Mouse (Mus musculus) embryonic fibroblast, embryonic 13.5 days (primary cell): Measurements from ENCODE around the gene Adamts5. TPM values are rescaled to one million over a fixed set of nuclear protein-coding genes. Genes with fewer than 3 reads are reported as not detected.
A peak's percentile ranks its signal among the peaks of the same experiment; 100 is the strongest.

Experiments
- H3K27ac ChIP-seq: 2 replicates; pipeline ENCODE4 v1.5.1; 2012; ENCODE audit warnings: low read length, control low read depth, inconsistent platforms; ENCODE audit not compliant: insufficient read depth
- H3K4me1 ChIP-seq: 2 replicates; pipeline ENCODE4 v1.6.1; 2011; ENCODE audit warnings: low read length; ENCODE audit not compliant: control insufficient read depth, insufficient read depth
- H3K4me3 ChIP-seq: 2 replicates; pipeline ENCODE4 v1.5.1; 2011; ENCODE audit warnings: mild to moderate bottlenecking, control low read depth, low read length; ENCODE audit not compliant: insufficient read depth
- CTCF ChIP-seq: IDR thresholded peaks from 2 replicates; pipeline ENCODE4 v1.5.1; 2011; ENCODE audit warnings: mild to moderate bottlenecking, control low read depth, low read length, moderate library complexity, borderline replicate concordance; ENCODE audit not compliant: insufficient read depth
- POLR2A ChIP-seq: IDR thresholded peaks from 2 replicates; pipeline ENCODE4 v1.6.1; 2011; ENCODE audit warnings: low read depth, mild to moderate bottlenecking, control low read depth, low read length, moderate library complexity
- polyA plus RNA-seq: library from polyadenylated mRNA; stranded (reverse); fragments of >200 nt; gene quantifications from 2 replicates; pipeline ENCODE4 v1.2.4, GENCODE M21; 2011; ENCODE audit warnings: low read depth; ENCODE audit not compliant: missing spikeins, insufficient read length

Adamts5 gene
- polyA plus RNA-seq, 1 experiment: 27.7 TPM

- no peak overlapping the region for H3K4me3 ChIP-seq
- TF ChIP-seq CTCF (no peak), POLR2A (no peak)
- no peaks in the 10 kb centered on the region for H3K4me1 ChIP-seq
- no peak overlapping the region for H3K27ac ChIP-seq
Measured at GRCm38 (mm10) chr16:85854505-85854904, 47.1 kb downstream of the Adamts5 start.

GRCm38 (mm10) chr16:85827066-85827465 lies 74.6 kb downstream of the Adamts5 start:
- H3K27ac ChIP-seq: no peak overlapping the region
- no peak overlapping the region for H3K4me3 ChIP-seq
- H3K4me1 ChIP-seq: peaks cover 2% of the 10 kb centered on the region; the same call in 1 of the 2 replicates
- no peak for TF ChIP-seq CTCF
- no peak for TF ChIP-seq POLR2A

- TF ChIP-seq CTCF: no peak
- TF ChIP-seq POLR2A: no peak
- H3K27ac ChIP-seq: no peak overlapping the region
- H3K4me1 ChIP-seq: peaks cover 2% of the 10 kb centered on the region; the same call in 1 of the 2 replicates
- H3K4me3 ChIP-seq: no peak overlapping the region
Measured at GRCm38 (mm10) chr16:85822330-85822916, 79.2 kb downstream of the Adamts5 start.

GRCm38 (mm10) chr16:85819808-85820458 lies 81.7 kb downstream of the Adamts5 start:
- Histone ChIP-seq H3K4me3 (no peak overlapping the region), H3K27ac (no peak overlapping the region), H3K4me1 (no peaks in the 10 kb centered on the region)
- TF ChIP-seq CTCF (no peak), POLR2A (no peak)

GRCm38 (mm10) chr16:85814116-85814515 lies 87.5 kb downstream of the Adamts5 start:
- Histone ChIP-seq H3K27ac (no peak overlapping the region), H3K4me3 (no peak overlapping the region), H3K4me1 (no peaks in the 10 kb centered on the region)
- TF ChIP-seq POLR2A (no peak), CTCF (no peak)

- TF ChIP-seq POLR2A: no peak
- TF ChIP-seq CTCF: no peak
- Histone ChIP-seq H3K4me3 (no peak overlapping the region), H3K27ac (peak overlapping the region; percentile 65; the same call in 1 of the 2 replicates), H3K4me1 (peaks cover 2% of the 10 kb centered on the region; the same call in 1 of the 2 replicates)
Measured at GRCm38 (mm10) chr16:85807626-85808025, 94.0 kb downstream of the Adamts5 start.

GRCm38 (mm10) chr16:85807072-85807471 lies 94.6 kb downstream of the Adamts5 start:
- H3K4me1 ChIP-seq: peaks cover 2% of the 10 kb centered on the region; the same call in 1 of the 2 replicates
- TF ChIP-seq CTCF: no peak
- no peak for TF ChIP-seq POLR2A
- no peak overlapping the region for H3K27ac ChIP-seq
- H3K4me3 ChIP-seq: no peak overlapping the region

Other genes with a start within 250 kb of the Adamts5 start
- 40.6 and 68.9 TPM in 2 replicates for gene Adamts1, start 98.7 kb downstream of the Adamts5 start, polyA plus RNA-seq